Mouse (Mus musculus) lung, postnatal 0 days (tissue): Measurements from ENCODE around the gene Dnajb13.

Source experiments
- CTCF ChIP-seq: IDR thresholded peaks from 2 replicates; pipeline ENCODE4 v1.5.1; 2016; ENCODE audit warnings: antibody characterized with exemption, mild to moderate bottlenecking
- EP300 ChIP-seq: IDR thresholded peaks from 2 replicates; pipeline ENCODE4 v1.6.1; 2016; ENCODE audit warnings: antibody characterized with exemption, mild to moderate bottlenecking, control low read depth

- TF ChIP-seq CTCF (no peak), EP300 (no peak)
These were observed 9.8 kb downstream of the Dnajb13 start for GRCm38 (mm10) chr7:100504740-100505487.
